Mouse (Mus musculus) forebrain, embryonic 15.5 days (tissue): ENCODE results near the gene Skint10. TPM values are rescaled to one million over a fixed set of nuclear protein-coding genes. Genes with fewer than 3 reads are reported as not detected.

ENCODE experiments used
- ATAC-seq: fragments of 200-750 bp; cut with Nextera tagmentation; replicated peaks from 2 replicates; pipeline ENCODE4 v1.8.0; 2017; ENCODE audit warnings: mild to moderate bottlenecking, moderate TSS enrichment, moderate library complexity
- H3K27ac ChIP-seq: fragments of 300-500 bp; sonication (generic); replicated peaks from 2 replicates; pipeline ENCODE4 v1.5.1; 2015; ENCODE audit warnings: mild to moderate bottlenecking, inconsistent platforms
- H3K27me3 ChIP-seq: fragments of 300-500 bp; sonication (generic); 2 replicates; pipeline ENCODE4 v1.6.1; 2015; ENCODE audit warnings: inconsistent platforms
- H3K36me3 ChIP-seq: fragments of 300-500 bp; sonication (generic); 2 replicates; pipeline ENCODE4 v1.6.1; 2015; ENCODE audit warnings: mild to moderate bottlenecking, inconsistent platforms
- H3K4me1 ChIP-seq: fragments of 300-500 bp; sonication (generic); 2 replicates; pipeline ENCODE4 v1.6.1; 2015; ENCODE audit warnings: inconsistent platforms
- H3K4me2 ChIP-seq: fragments of 300-500 bp; sonication (generic); replicated peaks from 2 replicates; pipeline ENCODE4 v1.6.1; 2015; ENCODE audit warnings: mild to moderate bottlenecking, inconsistent platforms
- H3K4me3 ChIP-seq: fragments of 300-500 bp; sonication (generic); 2 replicates; pipeline ENCODE4 v1.5.1; 2015; ENCODE audit warnings: mild to moderate bottlenecking, inconsistent platforms
- H3K9ac ChIP-seq: fragments of 300-500 bp; sonication (generic); replicated peaks from 2 replicates; pipeline ENCODE4 v1.6.1; 2015; ENCODE audit warnings: mild to moderate bottlenecking, inconsistent platforms
- H3K9me3 ChIP-seq: fragments of 300-500 bp; sonication (generic); 2 replicates; pipeline ENCODE4 v1.6.1; 2016; ENCODE audit warnings: inconsistent platforms
- WGBS: fragments of 180-500 bp; shearing (Covaris S2); methylation state at CpG from one replicate; pipeline ENCODE4 v1.1.7; 2015; ENCODE audit warnings: mixed read lengths; 5-methylcytosine and 5-hydroxymethylcytosine counted together
- polyA plus RNA-seq: library from polyadenylated mRNA; unstranded; fragments of >200 nt; fragmentation: Nextera tagmentation; extraction: Ambion mirVana; gene quantifications from 2 replicates; pipeline ENCODE4 v1.2.1, GENCODE M21; 2015

The Skint10 gene
- polyA plus RNA-seq: not detected in 2 replicates

DNA sequence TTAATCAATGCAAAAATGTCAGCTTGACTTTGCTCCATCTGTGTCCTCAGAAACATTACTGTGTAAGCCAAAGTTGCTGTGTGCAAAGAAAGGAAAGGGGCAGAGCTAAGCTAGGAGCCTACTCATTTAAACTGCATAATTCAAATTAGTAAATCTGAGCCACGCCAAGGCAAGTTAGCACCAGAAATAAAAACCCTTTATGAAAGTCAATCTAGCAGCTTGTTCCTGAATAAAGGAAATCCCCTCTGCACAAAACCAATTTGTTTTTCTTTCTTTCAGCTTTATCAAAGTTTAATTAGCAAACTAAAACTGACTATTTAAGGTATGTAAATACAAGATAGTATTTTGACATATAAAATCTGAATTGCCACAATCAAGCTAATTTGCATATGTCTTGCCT lies at the start of gene Skint10:
TSS of gene Skint10 (minus strand) at position 101 of the 400 bp plus-strand sequence.
- Histone ChIP-seq H3K9ac (no peak within 1 kb of the TSS), H3K9me3 (peaks cover 9% of the 10 kb centered on the region), H3K36me3 (no peaks in the 10 kb centered on the region), H3K4me2 (no peak within 1 kb of the TSS), H3K4me1 (no peaks in the 10 kb centered on the region), H3K27me3 (no peaks in the 10 kb centered on the region), H3K4me3 (no peak within 1 kb of the TSS), H3K27ac (no peak within 1 kb of the TSS)
- no peak for ATAC-seq
- WGBS: 80% methylated on average over 1 of the region's 1 CpGs

GRCm38 (mm10) chr4:112790646-112791045 lies 16.0 kb upstream of the Skint10 start:
- Histone ChIP-seq H3K4me2 (no peak overlapping the region), H3K9ac (no peak overlapping the region), H3K36me3 (no peaks in the 10 kb centered on the region), H3K4me1 (no peaks in the 10 kb centered on the region), H3K27ac (no peak overlapping the region), H3K4me3 (no peak overlapping the region), H3K27me3 (no peaks in the 10 kb centered on the region), H3K9me3 (peaks cover 8% of the 10 kb centered on the region)
- WGBS: 0% methylated on average over 1 of the region's 1 CpGs
- no peak for ATAC-seq

Other genes with a start within 250 kb of the Skint10 start
- not detected in 2 replicates for gene Skint2, start 217.7 kb downstream of the Skint10 start, polyA plus RNA-seq